Mouse (Mus musculus) spleen, adult 2 months (tissue): ENCODE data around the gene Kdsr.

Experiments
- CTCF ChIP-seq: fragments of 200-500 bp; IDR thresholded peaks from 2 replicates; pipeline ENCODE4 v1.5.1; 2011; ENCODE audit warnings: mild to moderate bottlenecking, inconsistent platforms; ENCODE audit not compliant: insufficient read depth, insufficient read length, insufficient replicate concordance; ENCODE audit errors: extremely low read depth
- POLR2A ChIP-seq: fragments of 200-500 bp; IDR thresholded peaks from 2 replicates; pipeline ENCODE4 v1.6.1; 2011; ENCODE audit warnings: low read depth, low read length, inconsistent platforms

DNA sequence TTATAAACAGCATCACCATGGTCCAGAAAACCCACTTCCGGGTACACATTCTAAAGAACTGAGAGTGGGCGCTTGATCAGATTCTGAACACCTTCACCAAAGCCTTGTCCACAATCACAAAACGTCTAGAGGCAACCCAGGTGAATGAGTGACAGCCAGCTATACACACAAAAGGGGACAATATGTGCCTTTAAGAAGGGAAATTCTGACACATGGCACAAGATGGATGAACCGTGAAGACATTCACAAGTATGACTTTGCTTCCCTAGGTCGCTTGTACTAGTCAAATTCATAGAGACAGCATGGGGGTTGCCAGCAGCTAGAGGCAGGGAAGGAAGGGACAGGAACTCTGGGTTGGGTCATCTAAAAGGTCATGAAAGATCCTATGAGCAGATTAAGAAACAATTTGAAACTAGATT lies 81.5 kb downstream of the Kdsr start:
- no peak for TF ChIP-seq POLR2A
- no peak for TF ChIP-seq CTCF
